Mouse (Mus musculus): ENCODE data around the gene Ush2a.

The Ush2a gene

DNA sequence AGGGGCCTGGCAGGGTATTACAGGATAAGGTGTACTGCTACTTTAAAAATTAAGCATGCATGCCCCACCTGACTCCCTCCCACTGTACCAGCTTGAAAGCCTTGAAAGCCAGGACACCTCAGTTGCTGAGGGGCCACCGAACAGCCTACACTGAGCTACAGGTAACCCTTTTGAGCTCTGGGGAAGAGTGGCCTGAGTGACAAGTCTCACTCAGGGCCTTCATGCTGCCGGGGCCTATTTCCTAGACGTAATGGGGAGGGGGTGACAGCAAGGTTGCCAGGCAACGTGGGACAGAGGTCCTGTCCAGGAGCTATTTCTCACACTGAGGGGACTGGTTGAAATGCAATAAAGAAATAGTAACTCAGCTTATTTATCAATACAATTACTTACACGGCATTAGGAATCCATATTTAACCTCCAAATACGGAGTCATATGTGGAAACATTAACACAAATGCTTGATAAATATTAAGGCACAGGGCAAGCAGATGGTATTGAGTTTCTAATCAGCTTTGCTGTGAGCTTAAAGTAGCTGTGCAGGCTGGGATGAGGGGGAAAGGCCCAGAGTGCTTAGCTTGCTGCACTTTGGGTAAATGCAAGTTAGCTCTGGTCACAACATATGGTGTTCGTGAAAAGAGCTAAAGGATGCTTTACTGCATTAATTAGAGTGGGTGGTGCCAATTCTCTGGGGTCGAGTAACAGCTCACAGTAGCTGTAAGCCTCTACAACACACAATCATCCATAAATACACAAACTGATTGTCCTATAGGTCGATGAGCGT lies at the start of gene Ush2a:
Gene Ush2a, plus strand, starts transcription at position 121 of the 780 bp plus-strand sequence.
- DNase-seq, result peak; percentile 35

DNA sequence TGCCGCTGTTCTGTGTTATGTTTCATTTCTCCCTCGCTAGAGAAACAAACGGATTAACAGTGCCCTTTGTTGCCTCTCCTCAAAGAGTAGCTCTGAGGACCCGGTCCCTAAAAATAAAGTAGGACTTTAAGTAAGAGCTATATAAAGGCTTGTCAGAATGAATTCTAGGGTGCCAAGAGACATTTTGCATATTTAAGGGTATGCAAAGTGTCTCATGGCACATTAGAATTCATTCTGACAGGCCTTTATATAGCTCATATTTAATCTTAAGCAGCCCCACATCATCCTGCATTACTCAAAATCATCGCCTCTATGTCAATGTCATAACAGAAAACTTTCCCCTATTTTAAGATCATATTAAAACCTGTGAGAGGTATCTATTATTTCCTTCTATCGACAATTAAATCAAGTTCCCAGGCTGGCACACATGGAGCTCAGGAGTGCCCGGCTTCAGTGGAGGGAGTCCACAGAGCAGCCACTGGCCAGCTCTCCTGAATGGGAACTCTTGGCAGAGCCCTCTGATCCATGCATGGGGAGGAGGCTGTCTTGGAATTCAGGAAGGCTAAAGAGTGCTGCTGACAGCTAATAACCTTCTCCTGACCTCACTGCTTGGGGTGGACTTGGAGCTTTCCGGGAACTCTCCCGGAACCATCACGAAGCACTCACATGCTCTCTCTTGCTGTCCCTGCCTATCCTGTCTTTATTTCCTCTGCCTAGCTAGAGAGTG lies 46.8 kb upstream of the Ush2a start:
- DNase-seq, result peak; percentile 66

DNA sequence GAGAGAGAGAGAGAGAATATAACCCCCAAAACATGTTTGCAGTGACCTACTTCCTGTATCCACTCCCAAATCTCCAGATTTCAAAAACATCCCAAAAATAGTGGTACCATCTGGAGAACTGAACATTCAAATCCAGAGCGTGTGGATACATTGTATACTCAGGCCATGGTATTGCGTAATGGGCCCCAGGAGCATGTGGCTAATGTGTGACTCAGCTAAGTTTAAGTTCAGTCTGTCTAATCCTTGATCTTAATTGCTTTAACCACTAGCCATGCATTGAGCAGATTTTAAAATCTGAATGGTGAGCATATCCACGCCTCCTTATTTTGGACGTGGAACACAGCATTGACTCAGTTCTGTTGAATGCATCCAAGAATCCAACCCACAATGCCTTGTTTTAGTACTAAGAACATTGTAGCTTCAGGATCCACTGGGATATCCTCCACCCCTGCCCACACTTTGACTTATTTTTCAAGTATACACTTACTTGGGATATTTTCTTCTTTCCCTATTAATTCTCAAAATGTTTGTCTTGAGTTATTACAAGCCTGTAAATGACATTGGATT lies 40.5 kb upstream of the Ush2a start:
- DNase-seq, result no peak

DNA sequence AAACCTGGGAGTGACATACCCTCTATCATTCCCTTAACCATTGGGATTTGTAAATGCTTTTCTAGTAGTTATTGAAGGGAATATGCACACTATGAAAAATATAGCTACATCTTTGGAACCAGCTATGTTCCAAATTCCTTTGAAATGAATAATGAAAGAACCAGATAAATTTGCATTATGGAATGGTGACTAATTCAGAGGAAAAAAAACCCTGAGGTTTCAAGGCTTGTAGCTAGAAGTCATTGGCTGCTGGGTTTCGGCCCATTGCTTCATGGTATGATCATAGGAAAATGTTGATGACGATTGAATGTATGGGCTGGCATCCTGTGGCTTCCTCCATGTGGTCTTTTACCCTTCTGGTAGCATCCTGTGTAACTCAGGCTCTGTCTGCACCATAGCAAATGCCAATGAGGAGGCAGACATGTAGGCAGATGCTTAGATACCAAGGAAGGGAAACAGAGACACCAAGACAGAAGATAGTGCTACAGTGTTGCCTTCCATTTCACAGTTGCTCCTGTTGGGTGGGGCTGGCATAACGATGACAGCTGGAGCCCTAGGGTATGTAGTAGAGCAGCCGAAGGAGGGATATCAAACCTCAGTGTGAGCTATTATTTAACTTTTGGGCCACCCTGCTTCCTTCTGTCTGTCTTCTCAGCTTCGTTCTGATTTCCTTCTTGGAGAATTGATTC lies 28.6 kb upstream of the Ush2a start:
- DNase-seq, result no peak

DNA sequence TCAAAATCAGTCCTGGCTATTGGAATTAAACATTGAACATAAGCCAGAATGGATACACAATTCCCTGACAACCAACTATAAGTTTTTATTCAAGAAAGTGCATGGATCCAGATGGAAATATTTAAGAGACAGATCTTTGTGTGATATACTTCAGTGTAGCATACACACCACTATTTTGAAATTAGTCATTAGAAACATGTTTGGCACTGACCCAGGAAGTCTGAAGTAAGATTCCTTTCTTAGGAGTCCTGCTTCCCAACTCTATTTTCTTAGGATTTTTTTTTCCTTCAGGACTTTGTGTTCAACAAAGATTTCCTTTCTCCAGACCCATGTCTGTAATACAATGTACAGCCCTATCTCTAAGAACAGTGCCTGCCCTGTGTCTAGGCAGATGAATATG lies 23.2 kb upstream of the Ush2a start:
- DNase-seq, result no peak

DNA sequence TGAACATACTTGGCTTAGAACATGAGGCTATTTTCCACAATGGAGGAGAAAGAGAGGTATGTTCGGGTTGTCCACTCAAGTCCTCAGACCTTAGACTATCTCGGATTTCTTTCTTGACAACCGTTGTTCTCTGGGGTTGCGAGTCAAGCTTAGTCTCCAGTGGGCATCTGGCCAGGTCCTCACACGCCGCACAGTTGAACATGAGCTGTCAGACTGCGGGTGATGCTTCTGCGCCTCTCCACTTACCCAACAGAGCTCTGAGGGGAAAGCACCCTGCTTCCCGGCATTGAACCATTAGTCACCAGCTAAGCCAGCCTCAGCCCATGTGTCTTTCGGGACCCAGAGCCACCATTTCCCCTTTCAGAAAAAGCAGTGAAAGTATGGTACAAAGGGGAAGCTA lies 20.1 kb upstream of the Ush2a start:
- DNase-seq, result no peak

DNA sequence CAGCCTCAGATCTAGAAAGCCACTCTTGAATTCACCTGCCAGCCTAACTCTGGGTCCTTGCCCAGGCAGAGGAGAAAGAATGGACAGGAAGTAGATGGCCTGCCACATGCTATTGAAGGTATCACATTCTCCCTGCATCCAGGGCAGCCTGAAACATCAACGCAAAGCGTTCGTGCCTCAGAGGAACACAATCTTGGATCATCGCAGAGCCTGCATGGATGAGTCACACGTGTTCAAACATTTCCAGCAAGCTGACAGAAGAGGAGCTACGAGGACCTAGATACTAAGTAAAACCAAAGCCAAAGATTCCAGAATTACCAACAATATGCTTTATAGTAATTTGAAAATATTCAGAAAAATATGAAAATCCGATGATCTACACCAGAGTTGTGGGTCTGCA lies 4.3 kb upstream of the Ush2a start:
- DNase-seq, result no peak

DNA sequence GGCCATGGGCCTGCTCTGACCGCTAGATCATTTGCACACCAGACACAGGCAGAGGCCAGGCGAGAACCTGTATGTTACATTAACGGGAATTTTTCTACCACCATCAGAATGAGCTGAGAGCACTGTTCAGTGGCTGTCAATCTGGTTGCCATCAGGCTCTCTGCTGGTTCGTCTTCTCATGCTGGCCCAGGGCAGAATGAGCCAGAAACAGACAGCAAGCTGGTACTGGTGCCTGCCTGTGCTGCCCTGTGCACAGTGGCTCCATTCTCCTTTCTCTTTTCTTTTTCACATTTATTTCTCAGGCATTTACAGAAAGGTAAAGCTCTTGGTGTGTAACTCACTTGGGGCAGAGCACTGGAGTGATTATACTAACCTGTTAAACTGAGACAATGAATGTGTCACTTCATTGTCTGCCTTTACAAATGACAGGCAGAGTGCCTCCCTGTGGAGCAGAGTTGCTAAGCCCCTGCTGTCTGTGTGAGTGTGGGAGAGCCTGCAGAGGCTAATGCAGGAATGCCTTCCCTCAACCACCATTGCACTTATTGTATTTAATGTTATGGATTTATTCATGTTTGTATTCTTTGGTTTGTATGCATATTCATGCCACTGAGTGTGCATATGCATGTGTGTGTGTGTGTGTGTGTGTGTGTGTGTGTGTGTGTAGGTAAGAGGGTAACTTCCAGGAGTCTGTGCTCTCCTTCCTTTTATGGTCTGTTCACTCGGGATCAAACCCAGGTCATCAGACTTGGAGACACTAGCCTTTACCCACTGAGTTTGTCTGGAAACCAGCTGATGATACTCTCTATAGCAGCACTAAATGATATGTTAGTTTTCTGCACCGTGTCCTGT lies 1.3 kb upstream of the Ush2a start:
- DNase-seq, result peak; percentile 66

DNA sequence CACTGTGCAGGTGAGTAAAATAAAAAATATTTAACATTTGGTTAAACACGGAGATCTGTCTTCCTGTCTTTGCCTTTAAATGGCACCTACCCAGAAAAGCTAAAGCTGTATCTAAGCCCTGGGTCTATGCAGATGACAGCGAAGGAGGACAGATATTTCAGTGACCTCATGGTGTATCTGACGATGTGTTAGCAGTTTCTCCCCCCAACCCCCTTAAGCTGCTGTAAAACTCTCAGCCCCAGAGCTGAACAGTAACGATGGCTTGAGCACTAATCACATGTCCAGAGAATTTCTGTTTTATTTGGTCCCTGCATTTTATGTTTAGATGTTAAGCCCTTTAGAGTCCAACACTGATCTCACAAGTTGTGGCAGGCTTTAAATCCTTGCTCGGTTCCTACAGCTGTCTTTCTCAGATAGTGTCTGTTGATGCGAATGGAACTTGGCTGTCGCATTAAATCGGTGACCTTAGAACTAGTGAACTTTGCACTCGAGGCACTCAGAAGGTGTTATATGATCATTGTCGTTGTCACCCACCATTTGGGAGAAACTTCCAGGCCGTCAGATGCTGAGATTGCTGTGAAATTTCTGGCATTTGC lies 5.4 kb downstream of the Ush2a start:
- peak; percentile 42 for DNase-seq

DNA sequence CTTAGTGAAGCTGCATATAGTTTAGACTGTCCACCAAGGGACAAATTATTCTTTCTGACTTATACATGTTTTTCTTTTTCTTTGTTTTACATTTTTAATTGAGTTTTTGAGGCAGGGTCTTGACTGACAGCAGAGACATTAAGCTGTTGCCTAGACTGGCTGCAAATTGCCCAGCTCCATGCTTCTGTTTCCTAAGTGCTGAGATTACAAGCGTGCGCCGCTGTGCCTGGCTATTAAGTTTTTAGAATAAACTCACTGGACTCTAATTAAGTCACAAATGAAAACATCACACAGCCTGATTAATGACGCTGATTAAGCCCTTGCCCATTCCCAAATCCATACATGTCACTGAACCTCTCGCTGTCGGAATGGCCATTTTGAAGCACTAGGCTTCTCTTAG lies 7.2 kb downstream of the Ush2a start:
- no peak for DNase-seq

DNA sequence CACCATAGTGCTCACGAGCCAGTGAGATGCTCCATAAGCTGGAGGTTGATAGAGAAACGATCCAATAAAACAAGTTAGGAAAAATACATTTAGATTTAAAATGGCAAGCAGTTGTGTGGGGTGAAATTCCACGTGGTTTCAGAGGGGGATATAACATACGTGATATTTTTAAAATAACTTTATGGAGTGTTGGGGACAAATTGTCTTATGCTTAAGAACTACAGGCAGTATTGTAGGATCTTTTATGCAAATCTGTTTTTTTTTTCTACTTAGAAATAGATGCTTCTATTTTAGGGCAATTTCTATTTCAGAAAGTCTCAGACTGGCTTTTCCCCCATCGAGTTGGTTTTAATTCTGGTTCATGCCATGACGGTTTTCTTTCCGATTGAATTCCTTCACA lies 51.5 kb downstream of the Ush2a start:
- DNase-seq, result no peak

DNA sequence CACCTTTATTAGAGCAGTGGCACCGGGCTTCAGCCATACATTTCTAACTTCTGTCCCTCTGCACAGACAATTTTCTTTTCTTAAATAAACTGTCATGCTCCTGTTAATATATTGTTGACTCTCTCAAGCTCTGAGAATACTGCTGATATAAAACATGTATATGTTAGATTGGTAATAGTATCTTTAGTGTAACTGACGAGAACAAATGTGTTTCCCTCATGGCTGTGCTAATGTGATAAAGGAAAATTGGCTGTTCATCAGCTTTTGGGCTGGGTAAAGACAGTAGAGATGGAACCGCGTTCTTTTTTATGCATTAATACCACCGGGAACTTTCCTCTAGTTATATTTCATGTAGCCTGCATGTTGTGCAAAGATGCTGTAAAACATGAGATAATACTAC lies 54.8 kb downstream of the Ush2a start:
- no peak for DNase-seq

DNA sequence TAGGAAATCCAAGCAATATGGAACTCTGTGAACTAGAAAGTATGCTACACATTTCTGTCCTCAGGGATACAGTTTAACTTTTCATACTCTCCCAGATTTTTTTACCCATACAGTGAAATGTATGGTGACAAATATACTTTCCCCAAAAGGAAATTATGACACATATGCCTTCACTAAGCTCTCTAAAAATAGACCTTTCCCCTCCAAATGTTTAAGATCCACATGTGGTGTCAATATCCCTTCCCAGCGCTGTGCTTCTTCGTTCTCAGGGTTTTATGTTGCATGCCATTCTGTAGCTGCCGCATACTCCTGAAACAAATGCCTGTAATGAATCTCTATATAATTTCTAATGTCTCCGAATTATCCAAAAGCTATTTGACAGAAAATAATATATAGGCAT lies 58.4 kb downstream of the Ush2a start:
- DNase-seq, result no peak

DNA sequence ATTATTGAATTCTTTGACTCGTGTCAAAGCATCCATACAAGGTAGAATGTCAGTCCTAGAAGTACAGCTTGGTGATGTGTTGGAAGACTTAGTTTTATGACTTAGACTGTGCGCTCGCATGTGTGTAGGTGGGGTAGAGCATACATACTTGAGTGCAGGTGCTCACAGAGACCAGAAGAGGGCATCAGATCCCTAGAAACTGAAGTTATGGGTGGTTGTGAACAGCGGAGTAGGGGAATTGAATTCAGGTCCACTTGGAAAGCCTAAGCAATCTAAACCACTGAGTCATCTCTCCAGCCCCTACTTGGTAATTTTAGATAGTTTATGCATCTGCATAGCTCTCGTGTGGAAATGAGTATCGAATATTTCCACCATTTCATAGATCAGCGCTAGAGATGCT lies 59.7 kb downstream of the Ush2a start:
- DNase-seq, result no peak

DNA sequence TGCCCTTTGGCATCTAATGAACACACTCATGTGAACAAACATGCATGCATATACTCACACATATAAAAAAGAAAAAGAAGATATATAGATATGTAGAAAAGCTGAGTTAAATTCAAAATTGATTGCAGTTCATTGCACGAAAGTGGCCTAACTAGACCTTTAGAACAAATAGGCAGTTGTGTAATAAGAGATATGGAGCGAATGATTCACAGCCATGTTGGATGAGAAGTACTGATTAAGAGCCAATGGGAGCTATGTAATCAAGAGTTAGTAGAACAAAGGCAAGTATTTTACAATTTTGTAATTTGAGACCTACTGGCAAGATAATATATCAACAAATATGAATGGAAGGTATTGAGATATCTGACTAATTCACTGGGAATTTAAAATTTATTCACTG lies 68.6 kb downstream of the Ush2a start:
- no peak for DNase-seq

DNA sequence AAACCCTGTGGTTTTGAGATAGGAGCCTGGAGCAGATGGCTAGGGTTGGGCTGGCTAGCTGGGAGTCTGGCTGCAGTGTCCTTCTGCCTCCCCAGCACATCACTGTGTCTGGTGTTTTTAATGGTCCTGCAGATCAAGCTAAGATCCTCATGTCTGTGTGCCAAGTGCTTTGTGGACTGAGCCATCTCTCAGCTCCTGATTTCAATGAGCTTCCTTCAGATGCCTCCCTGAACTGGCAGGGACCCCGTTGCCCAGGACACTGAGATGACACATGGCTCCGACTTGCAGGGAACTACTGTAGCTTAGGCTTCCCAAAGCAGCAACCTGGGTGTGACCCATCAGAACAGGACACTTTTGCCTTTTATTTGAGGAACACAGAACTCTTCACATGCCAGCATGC lies 72.1 kb downstream of the Ush2a start:
- no peak for DNase-seq

DNA sequence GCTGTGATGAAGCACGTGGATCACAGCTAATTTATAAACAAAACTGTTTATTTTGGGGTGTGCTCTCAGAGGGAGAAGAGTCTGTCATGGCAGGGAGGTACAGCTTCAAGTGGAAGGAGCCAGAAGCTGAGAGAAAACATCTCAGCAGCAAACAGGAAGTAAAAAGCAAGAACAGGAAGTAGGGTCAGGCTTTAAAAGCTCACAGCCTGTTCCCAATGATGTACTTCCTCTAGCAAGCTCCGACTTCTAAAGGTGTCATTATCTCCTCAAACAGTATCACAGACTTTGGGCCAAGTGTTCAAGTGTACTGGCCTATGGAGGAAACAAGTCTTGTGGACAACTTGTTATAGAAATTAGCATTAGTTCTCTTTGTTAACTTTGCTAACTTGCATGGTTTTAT lies 85.9 kb downstream of the Ush2a start:
- DNase-seq, result no peak

DNA sequence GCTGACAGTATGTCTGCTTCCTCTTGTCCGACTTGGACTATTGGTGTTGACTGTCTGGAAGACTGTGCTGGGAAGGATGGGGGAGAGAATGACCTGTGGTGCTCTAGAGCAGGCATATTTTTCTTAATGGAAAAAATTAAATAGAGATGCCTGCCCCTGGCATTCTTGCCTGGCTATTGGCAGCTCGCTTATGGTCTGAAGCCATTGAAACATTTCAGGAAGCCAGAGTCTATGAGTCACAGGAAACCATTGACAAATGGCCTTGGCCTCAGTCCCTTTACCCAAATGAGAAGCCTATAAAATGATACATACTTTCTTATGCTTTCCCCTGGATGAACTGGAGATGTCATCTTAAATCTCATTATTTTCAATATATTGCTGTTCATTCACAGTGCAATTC lies 92.9 kb downstream of the Ush2a start:
- DNase-seq, result no peak

DNA sequence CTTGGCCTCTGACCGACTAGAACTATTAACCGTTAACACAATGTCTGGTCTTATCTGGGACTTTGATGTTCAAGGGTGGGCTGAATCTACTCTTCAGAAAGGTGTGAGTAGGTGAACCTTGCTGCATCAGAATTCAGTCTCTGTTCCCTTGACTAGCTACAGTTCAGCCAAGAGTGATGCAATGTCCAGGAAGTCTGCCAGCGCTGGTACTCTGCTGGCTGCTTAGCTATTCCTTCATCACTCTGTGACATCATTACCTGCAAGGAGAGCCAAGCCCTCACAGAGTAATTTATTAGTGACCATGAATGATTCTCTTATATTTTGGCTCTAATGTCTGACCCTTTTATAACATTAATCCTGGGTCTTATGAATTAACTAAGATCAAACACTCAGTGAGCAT lies 101.7 kb downstream of the Ush2a start:
- no peak for DNase-seq

DNA sequence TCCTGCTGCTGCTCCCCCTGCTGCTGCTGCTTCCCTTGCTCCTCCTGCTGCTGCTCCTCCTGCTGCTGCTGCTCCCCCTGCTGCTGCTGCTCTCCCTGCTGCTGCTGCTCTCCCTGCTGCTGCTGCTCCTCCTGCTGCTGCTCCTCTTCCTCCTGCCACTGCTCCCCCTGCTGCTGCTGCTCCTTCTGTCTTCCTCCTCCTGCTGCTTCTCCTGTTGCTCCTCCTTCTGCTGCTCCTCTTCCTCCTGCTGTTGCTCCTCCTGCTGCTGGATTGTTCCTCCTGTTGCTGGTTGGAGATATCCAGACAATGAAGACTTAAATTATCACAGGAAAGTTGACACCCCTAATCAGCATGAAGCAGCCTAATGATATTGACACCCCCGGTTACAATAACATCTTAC lies 123.4 kb downstream of the Ush2a start:
- DNase-seq, result no peak

DNA sequence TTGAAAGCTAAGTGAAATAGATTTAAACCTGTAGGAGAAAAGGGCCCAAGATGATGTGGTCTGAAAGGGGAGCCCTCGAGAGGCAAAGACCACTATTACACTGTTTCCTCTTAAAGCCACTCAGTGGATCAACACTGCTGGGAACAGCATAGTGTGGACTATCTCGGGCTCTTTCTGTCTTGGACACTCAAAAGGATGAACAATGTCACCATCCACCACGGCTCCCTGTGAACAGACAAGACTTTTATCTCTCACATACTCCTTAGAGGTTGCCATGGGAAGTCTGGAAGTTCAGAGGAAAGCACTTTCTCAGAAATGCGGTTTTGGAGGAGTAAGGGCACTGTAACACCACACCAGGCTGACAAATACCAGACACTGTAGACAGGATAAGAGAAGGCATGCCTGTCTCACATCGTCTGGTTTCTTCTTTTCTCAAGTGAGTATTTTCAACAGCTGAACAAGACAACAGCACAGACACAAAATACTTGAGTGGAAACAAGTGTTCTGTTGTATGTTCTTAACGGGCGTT lies 124.0 kb downstream of the Ush2a start:
- no peak for DNase-seq

DNA sequence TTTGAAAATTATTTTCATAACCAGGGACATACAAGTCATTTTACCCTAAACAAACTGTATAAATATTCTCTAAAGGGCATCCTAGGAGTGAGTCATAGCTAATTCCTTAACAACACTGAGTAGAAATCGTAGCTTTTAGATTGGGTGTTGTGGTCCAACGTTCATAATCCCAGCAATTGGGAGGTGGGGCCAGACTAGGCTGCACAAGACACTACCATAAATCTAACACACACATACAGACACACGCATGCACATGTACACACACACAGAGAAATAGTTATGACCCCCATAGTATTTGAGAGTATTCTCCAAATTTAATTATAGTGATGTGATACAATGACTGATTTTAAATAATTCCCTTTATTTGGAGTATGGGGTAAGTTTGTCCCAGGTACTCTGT lies 125.5 kb downstream of the Ush2a start:
- DNase-seq, result no peak

Data from heart, adult 11 months (tissue).